Comparison of ENCODE assay signal across 9 mouse cellular contexts in the genomic region with DNA sequence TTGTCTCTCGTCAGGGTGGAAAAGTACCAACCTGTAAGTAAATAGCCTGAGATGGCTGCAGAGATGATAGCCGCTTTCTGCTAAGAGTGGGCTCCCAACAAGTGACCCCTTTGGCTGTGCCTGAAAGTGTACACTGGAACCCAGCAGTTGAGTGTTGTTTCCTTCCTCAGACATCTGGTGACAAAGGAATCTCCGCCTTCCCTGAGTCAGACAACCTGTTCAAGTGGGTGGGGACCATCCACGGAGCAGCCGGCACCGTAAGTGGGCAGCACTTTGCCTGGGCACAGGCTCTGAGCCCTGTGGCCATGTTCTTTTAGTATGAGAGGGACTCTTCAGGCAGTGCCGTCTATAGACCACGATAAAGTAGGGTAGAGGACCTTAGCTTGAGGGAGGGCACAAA. TPM values are rescaled to one million over a fixed set of nuclear protein-coding genes. Genes with fewer than 3 reads are reported as not detected.
A peak's percentile ranks its signal among the peaks of the same experiment; 100 is the strongest.
DNase-seq lines count a peak whose midpoint lies in the region; ATAC-seq and TF ChIP-seq lines count a peak whose summit lies in the region.
"Had no signal": no experiment of that assay in that cellular context is flagged by ENCODE, and none has a peak within 500 bp of the region (broad histone marks: within the 10 kb centered on the region; RNA-seq: fewer than 3 reads in every experiment).

No protein-coding gene starts in this region.

- H3K79me2 ChIP-seq in myocyte (ENCODE audit: control insufficient read depth, insufficient read depth): peaks cover 13% of the 10 kb centered on the region

- H3K27ac ChIP-seq in lung, embryonic 14.5 days (ENCODE audit: low read depth): no peak overlapping the region
- H3K27ac ChIP-seq in embryonic facial prominence, embryonic 12.5 days: 0 out of 2 replicates have a peak overlapping the region, but pooled peaks have one; percentile 30
- H3K27ac ChIP-seq in intestine, embryonic 14.5 days (ENCODE audit: low read depth): no peak overlapping the region

- TF ChIP-seq CTCF in lung, embryonic 14.5 days (IDR thresholded peaks at IDR 0.05; ENCODE audit: low read depth): no peak

- peaks cover 6% of the 10 kb centered on the region; the same call in 1 of the 2 replicates for H3K4me1 ChIP-seq in lung, embryonic 14.5 days (ENCODE audit: insufficient read depth)
- H3K4me1 ChIP-seq in embryonic facial prominence, embryonic 12.5 days: peaks cover 23% of the 10 kb centered on the region
- H3K4me1 ChIP-seq in intestine, embryonic 14.5 days (replicated peaks; ENCODE audit: control insufficient read depth, insufficient read depth, low read length): peaks cover 19% of the 10 kb centered on the region

- WGBS in lung, embryonic 14.5 days: 51% methylated on average over 8 of the region's 8 CpGs
- WGBS in embryonic facial prominence, embryonic 12.5 days: 83% methylated on average over 8 of the region's 8 CpGs
- 73% methylated on average over 8 of the region's 8 CpGs for WGBS in intestine, embryonic 14.5 days

- DNase-seq in lung, embryonic 14.5 days: no peak
- no peak for DNase-seq in lung, postnatal 4 days
- no peak for DNase-seq in intestine, embryonic 14.5 days (ENCODE audit: low spot score)
- no peak for DNase-seq in layer of hippocampus, postnatal 14 days (ENCODE audit: low spot score in 2 of 2)
- DNase-seq in thymus, postnatal 14 days: no peak
- no peak for DNase-seq in layer of hippocampus, adult 9-10 months (ENCODE audit: low spot score)
- DNase-seq: kidney, postnatal 10 days had no signal

- H3K4me2 ChIP-seq in lung, embryonic 14.5 days: peak overlapping the region; percentile 64
- H3K4me2 ChIP-seq in embryonic facial prominence, embryonic 12.5 days (replicated peaks): peak overlapping the region; percentile 80
- peak overlapping the region; percentile 83 for H3K4me2 ChIP-seq in intestine, embryonic 14.5 days (ENCODE audit: low read length)
- peak overlapping the region; percentile 72 for H3K4me2 ChIP-seq in myocyte (ENCODE audit: low read depth)

- peak overlapping the region; percentile 98 for H3K4me3 ChIP-seq in lung, embryonic 14.5 days (ENCODE audit: low read depth, low read length)
- H3K4me3 ChIP-seq in embryonic facial prominence, embryonic 12.5 days: peak overlapping the region; percentile 91
- H3K4me3 ChIP-seq in intestine, embryonic 14.5 days (ENCODE audit: low read depth, low read length): peak overlapping the region; percentile 98
- H3K4me3 ChIP-seq in myocyte: peak overlapping the region; percentile 80

- H3K27me3 ChIP-seq in lung, embryonic 14.5 days (ENCODE audit: insufficient read depth, low read length): no peaks in the 10 kb centered on the region
- H3K27me3 ChIP-seq in embryonic facial prominence, embryonic 12.5 days: no peaks in the 10 kb centered on the region
- no peaks in the 10 kb centered on the region for H3K27me3 ChIP-seq in intestine, embryonic 14.5 days (replicated peaks; ENCODE audit: control insufficient read depth, insufficient read depth, low read length)
- H3K27me3 ChIP-seq in myocyte (ENCODE audit: control insufficient read depth, insufficient read depth, insufficient read length): no peaks in the 10 kb centered on the region

- ATAC-seq in lung, embryonic 14.5 days (ENCODE audit: insufficient read depth): no peak
- ATAC-seq in embryonic facial prominence, embryonic 12.5 days (ENCODE audit: insufficient number of reproducible peaks, insufficient read depth, low FRiP score, low TSS enrichment): no peak
- ATAC-seq in intestine, embryonic 14.5 days (replicated peaks; ENCODE audit: low FRiP score, low TSS enrichment, low read depth): no peak

- H3K36me3 ChIP-seq in lung, embryonic 14.5 days (ENCODE audit: insufficient read depth): peaks cover 53% of the 10 kb centered on the region
- H3K36me3 ChIP-seq in embryonic facial prominence, embryonic 12.5 days: peaks cover 42% of the 10 kb centered on the region
- H3K36me3 ChIP-seq in intestine, embryonic 14.5 days (ENCODE audit: control insufficient read depth, insufficient read depth, low read length): peaks cover 45% of the 10 kb centered on the region
- peaks cover 10% of the 10 kb centered on the region for H3K36me3 ChIP-seq in myocyte (ENCODE audit: control insufficient read depth, insufficient read depth)

- no peak overlapping the region for H3ac ChIP-seq in myocyte (ENCODE audit: control insufficient read depth, insufficient read length)

- no peaks in the 10 kb centered on the region for H3K9me3 ChIP-seq in lung, embryonic 14.5 days (ENCODE audit: low read depth, low read length)
- H3K9me3 ChIP-seq in embryonic facial prominence, embryonic 12.5 days: no peaks in the 10 kb centered on the region
- no peaks in the 10 kb centered on the region for H3K9me3 ChIP-seq in intestine, embryonic 14.5 days (ENCODE audit: control insufficient read depth, low read length)

- no peak for TF ChIP-seq POLR2A in myocyte (IDR thresholded peaks at IDR 0.05; ENCODE audit: insufficient read length, low read depth)

- peak overlapping the region; percentile 87 for H3K9ac ChIP-seq in lung, embryonic 14.5 days
- peak overlapping the region; percentile 79; the same call in 1 of the 2 replicates for H3K9ac ChIP-seq in embryonic facial prominence, embryonic 12.5 days
- peak overlapping the region; percentile 88; the same call in 1 of the 2 replicates for H3K9ac ChIP-seq in intestine, embryonic 14.5 days (ENCODE audit: low read length)

TF ChIP-seq in myocyte, 11 proteins besides CTCF, POLR2A, EP300 and RAD21:
- TF ChIP-seq USF1 (IDR thresholded peaks at IDR 0.05; ENCODE audit: low read depth) (no peak), MYOG (IDR thresholded peaks at IDR 0.05; ENCODE audit: control insufficient read depth in 1 of 3, insufficient read depth in 1 of 3, insufficient read length in 2 of 3, low read depth in 2 of 3) (no peak), E2F4 (IDR thresholded peaks at IDR 0.05; ENCODE audit: insufficient read depth) (no peak), TCF12 (IDR thresholded peaks at IDR 0.05; ENCODE audit: insufficient read depth, poor library complexity, severe bottlenecking) (no peak), MAX (IDR thresholded peaks at IDR 0.05; ENCODE audit: low read depth) (no peak), MYOD1 (IDR thresholded peaks at IDR 0.05; ENCODE audit: control insufficient read depth in 1 of 3, insufficient read length in 2 of 3, low read depth in 2 of 3) (no peak), CEBPB (IDR thresholded peaks at IDR 0.05; ENCODE audit: insufficient read depth, poor library complexity, severe bottlenecking) (no peak), REST (IDR thresholded peaks at IDR 0.05; ENCODE audit: insufficient read depth, insufficient read length) (no peak), TCF3 (IDR thresholded peaks at IDR 0.05; ENCODE audit: insufficient read length, low read depth) (no peak), SRF (IDR thresholded peaks at IDR 0.05; ENCODE audit: control insufficient read depth, insufficient read length, low read depth) (no peak), POLR2AphosphoS2 (IDR thresholded peaks at IDR 0.05; ENCODE audit: insufficient read length, low read depth) (no peak)

RNA-seq across cellular contexts. Expression of a gene that starts 1.4 kb away (rescaled TPM):
- polyA plus RNA-seq in lung, embryonic 14.5 days (2014; fragmentation: Nextera tagmentation; extraction: Ambion mirVana): 586 and 619 TPM in 2 replicates
- 472 and 488 TPM in 2 replicates for polyA plus RNA-seq in embryonic facial prominence, embryonic 12.5 days (2016; fragmentation: Nextera tagmentation; extraction: Ambion mirVana)
- 462 and 476 TPM in 2 replicates for polyA plus RNA-seq in intestine, embryonic 14.5 days (2014; fragmentation: Nextera tagmentation; extraction: Ambion mirVana)
- 103 TPM for polyA plus RNA-seq in myocyte (2012; fragmentation: generic; extraction: Trizol)
- total RNA-seq in layer of hippocampus, postnatal 14 days (2021): 1 to 10 TPM; 2.9 to 4.0 TPM

RNA-seq across cellular contexts. Expression of a gene that starts 8.6 kb away (rescaled TPM):
- polyA plus RNA-seq in lung, embryonic 14.5 days (2014; fragmentation: Nextera tagmentation; extraction: Ambion mirVana): not detected in 2 replicates
- 31.7 and 40.6 TPM in 2 replicates for polyA plus RNA-seq in embryonic facial prominence, embryonic 12.5 days (2016; fragmentation: Nextera tagmentation; extraction: Ambion mirVana)
- 0.69 and 1.3 TPM in 2 replicates for polyA plus RNA-seq in intestine, embryonic 14.5 days (2014; fragmentation: Nextera tagmentation; extraction: Ambion mirVana)
- polyA plus RNA-seq in myocyte (2012; fragmentation: generic; extraction: Trizol): 3,985 TPM
- not detected for total RNA-seq in layer of hippocampus, postnatal 14 days (2021)

RNA-seq across cellular contexts. Expression of a gene that starts 14.5 kb away (rescaled TPM):
- polyA plus RNA-seq in lung, embryonic 14.5 days (2014; fragmentation: Nextera tagmentation; extraction: Ambion mirVana): 19.1 and 21.3 TPM in 2 replicates
- 18.3 and 19.6 TPM in 2 replicates for polyA plus RNA-seq in embryonic facial prominence, embryonic 12.5 days (2016; fragmentation: Nextera tagmentation; extraction: Ambion mirVana)
- 20.5 and 21.3 TPM in 2 replicates for polyA plus RNA-seq in intestine, embryonic 14.5 days (2014; fragmentation: Nextera tagmentation; extraction: Ambion mirVana)
- 29.5 TPM for polyA plus RNA-seq in myocyte (2012; fragmentation: generic; extraction: Trizol)
- total RNA-seq in layer of hippocampus, postnatal 14 days (2021): 10 to 100 TPM; 33.3 to 39.8 TPM

RNA-seq across cellular contexts. Expression of a gene that starts 25.3 kb away (rescaled TPM):
- polyA plus RNA-seq in lung, embryonic 14.5 days (2014; fragmentation: Nextera tagmentation; extraction: Ambion mirVana): 74.7 and 77.6 TPM in 2 replicates
- 92.5 and 97.1 TPM in 2 replicates for polyA plus RNA-seq in embryonic facial prominence, embryonic 12.5 days (2016; fragmentation: Nextera tagmentation; extraction: Ambion mirVana)
- 66.4 and 67.0 TPM in 2 replicates for polyA plus RNA-seq in intestine, embryonic 14.5 days (2014; fragmentation: Nextera tagmentation; extraction: Ambion mirVana)
- polyA plus RNA-seq in myocyte (2012; fragmentation: generic; extraction: Trizol): 63.0 TPM
- 10 to 100 TPM; 34.1 to 37.2 TPM for total RNA-seq in layer of hippocampus, postnatal 14 days (2021)

RNA-seq across cellular contexts. Expression of a gene that starts 25.4 kb away (rescaled TPM):
- 1.3 and 1.4 TPM in 2 replicates for polyA plus RNA-seq in lung, embryonic 14.5 days (2014; fragmentation: Nextera tagmentation; extraction: Ambion mirVana)
- polyA plus RNA-seq in embryonic facial prominence, embryonic 12.5 days (2016; fragmentation: Nextera tagmentation; extraction: Ambion mirVana): 0.72 and 1.3 TPM in 2 replicates
- 2.0 and 2.6 TPM in 2 replicates for polyA plus RNA-seq in intestine, embryonic 14.5 days (2014; fragmentation: Nextera tagmentation; extraction: Ambion mirVana)
- 0.41 TPM for polyA plus RNA-seq in myocyte (2012; fragmentation: generic; extraction: Trizol)
- 1 to 10 TPM; 1.5 TPM for total RNA-seq in layer of hippocampus, postnatal 14 days (2021)

Comparison
In these comparisons a context has a peak if more than half of its experiments do, and no peak if none do; other contexts are left out.
1. RNA of a gene that starts 8.6 kb away (polyA plus RNA-seq): 3,985 TPM in myocyte (single experiment); 31.7 to 40.6 TPM in embryonic facial prominence, embryonic 12.5 days, 0.69 to 1.3 TPM in intestine, embryonic 14.5 days and not detected in lung, embryonic 14.5 days; every median in the first group is over 10 times any median in the second.
2. Peak in every context shown above with its lines, with median percentiles within 50 percentile points of each other: H3K4me2 ChIP-seq, H3K4me3 ChIP-seq and H3K9ac ChIP-seq.